Mouse (Mus musculus) kidney, embryonic 14.5 days (tissue): ENCODE measurements at regions not wholly inside any gene's neighbourhood (a gene's known extent, or its start where the extent isn't known, plus 50 kb on each side); places are given as distances from the start of the nearest gene placed in this dataset.

Source experiments
- ATAC-seq: fragments of 200-750 bp; cut with Nextera tagmentation; 2 replicates; pipeline ENCODE4 v1.8.0; 2017; ENCODE audit warnings: moderate number of reproducible peaks, mild to moderate bottlenecking, moderate TSS enrichment, moderate library complexity; ENCODE audit not compliant: low FRiP score, low TSS enrichment
- H3K27ac ChIP-seq: fragments of 300-500 bp; sonication (generic); 2 replicates; pipeline ENCODE4 v1.5.1; 2014; ENCODE audit warnings: low read depth, mild to moderate bottlenecking, low read length, moderate library complexity, mixed read lengths
- H3K27me3 ChIP-seq: fragments of 300-500 bp; sonication (generic); 2 replicates; pipeline ENCODE4 v1.6.1; 2014; ENCODE audit warnings: mild to moderate bottlenecking, low read length; ENCODE audit not compliant: control insufficient read depth, insufficient read depth
- H3K36me3 ChIP-seq: fragments of 300-500 bp; sonication (generic); 2 replicates; pipeline ENCODE4 v1.6.1; 2014; ENCODE audit warnings: low read length, mixed read lengths; ENCODE audit not compliant: control insufficient read depth, insufficient read depth
- H3K4me1 ChIP-seq: fragments of 300-500 bp; sonication (generic); 2 replicates; pipeline ENCODE4 v1.6.1; 2014; ENCODE audit warnings: low read length, mixed read lengths; ENCODE audit not compliant: control insufficient read depth, insufficient read depth
- H3K4me2 ChIP-seq: fragments of 300-500 bp; sonication (generic); replicated peaks from 2 replicates; pipeline ENCODE4 v1.6.1; 2014; ENCODE audit warnings: low read depth, mild to moderate bottlenecking, low read length
- H3K4me3 ChIP-seq: fragments of 300-500 bp; sonication (generic); 2 replicates; pipeline ENCODE4 v1.5.1; 2014; ENCODE audit warnings: mild to moderate bottlenecking, low read length
- H3K9ac ChIP-seq: fragments of 300-500 bp; sonication (generic); 2 replicates; pipeline ENCODE4 v1.6.1; 2014; ENCODE audit warnings: low read depth, mild to moderate bottlenecking, low read length, moderate library complexity
- H3K9me3 ChIP-seq: fragments of 300-500 bp; sonication (generic); 2 replicates; pipeline ENCODE4 v1.6.1; 2016; ENCODE audit warnings: low read length; ENCODE audit not compliant: control insufficient read depth
- WGBS: fragments of 180-500 bp; shearing (Covaris S2); extraction: QIAGEN DNeasy Blood & Tissue Kit; methylation state at CpG from one replicate; pipeline ENCODE4 v1.1.7; 2014; 5-methylcytosine and 5-hydroxymethylcytosine counted together

- WGBS = 19% methylated on average over 2 of the region's 2 CpGs
- no peaks in the 10 kb centered on the region for H3K27me3 ChIP-seq
- H3K4me2 ChIP-seq = no peak overlapping the region
- H3K9ac ChIP-seq = no peak overlapping the region
- no peak overlapping the region for H3K27ac ChIP-seq
- H3K36me3 ChIP-seq = no peaks in the 10 kb centered on the region
- no peaks in the 10 kb centered on the region for H3K9me3 ChIP-seq
- H3K4me1 ChIP-seq = 0 out of 2 replicates have a peak, but pooled peaks cover 3% of the 10 kb centered on the region
- ATAC-seq = no peak
- no peak overlapping the region for H3K4me3 ChIP-seq
Measured at GRCm38 (mm10) chr2:61176807-61177206, 213.8 kb upstream of the Rbms1 start.

GRCm38 (mm10) chr2:61173581-61173980 lies 210.6 kb upstream of the Rbms1 start:
- no peak overlapping the region for H3K9ac ChIP-seq
- WGBS = 41% methylated on average over 2 of the region's 2 CpGs
- 0 out of 2 replicates have a peak, but pooled peaks cover 3% of the 10 kb centered on the region for H3K4me1 ChIP-seq
- H3K27ac ChIP-seq = no peak overlapping the region
- no peaks in the 10 kb centered on the region for H3K27me3 ChIP-seq
- H3K36me3 ChIP-seq = no peaks in the 10 kb centered on the region
- H3K4me3 ChIP-seq = no peak overlapping the region
- H3K9me3 ChIP-seq = no peaks in the 10 kb centered on the region
- ATAC-seq = no peak
- H3K4me2 ChIP-seq = no peak overlapping the region

GRCm38 (mm10) chr2:61161336-61161735 lies 198.3 kb upstream of the Rbms1 start:
- no peak overlapping the region for H3K27ac ChIP-seq
- no peaks in the 10 kb centered on the region for H3K36me3 ChIP-seq
- 95% methylated on average over 1 of the region's 1 CpGs for WGBS
- no peak overlapping the region for H3K4me2 ChIP-seq
- no peak overlapping the region for H3K4me3 ChIP-seq
- no peaks in the 10 kb centered on the region for H3K4me1 ChIP-seq
- H3K27me3 ChIP-seq = no peaks in the 10 kb centered on the region
- no peak for ATAC-seq
- no peaks in the 10 kb centered on the region for H3K9me3 ChIP-seq
- H3K9ac ChIP-seq = no peak overlapping the region

- no peak for ATAC-seq
- H3K27me3 ChIP-seq = no peaks in the 10 kb centered on the region
- H3K4me2 ChIP-seq = no peak overlapping the region
- no peaks in the 10 kb centered on the region for H3K9me3 ChIP-seq
- no peak overlapping the region for H3K27ac ChIP-seq
- H3K4me3 ChIP-seq = no peak overlapping the region
- H3K36me3 ChIP-seq = no peaks in the 10 kb centered on the region
- 82% methylated on average over 3 of the region's 3 CpGs for WGBS
- H3K4me1 ChIP-seq = no peaks in the 10 kb centered on the region
- no peak overlapping the region for H3K9ac ChIP-seq
Measured at GRCm38 (mm10) chr2:61159761-61160160, 196.8 kb upstream of the Rbms1 start.

GRCm38 (mm10) chr2:61138998-61139631 lies 176.1 kb upstream of the Rbms1 start:
- peak; percentile 91 for ATAC-seq
- 10% methylated on average over 19 of the region's 19 CpGs for WGBS
- H3K4me3 ChIP-seq = peak overlapping the region; percentile 6; the same call in 1 of the 2 replicates
- H3K4me2 ChIP-seq = peak overlapping the region; percentile 30
- H3K4me1 ChIP-seq = peaks cover 5% of the 10 kb centered on the region; the same call in 1 of the 2 replicates
- no peaks in the 10 kb centered on the region for H3K36me3 ChIP-seq
- no peaks in the 10 kb centered on the region for H3K27me3 ChIP-seq
- peak overlapping the region; percentile 31; the same call in 1 of the 2 replicates for H3K9ac ChIP-seq
- H3K9me3 ChIP-seq = no peaks in the 10 kb centered on the region
- H3K27ac ChIP-seq = peak overlapping the region; percentile 89

DNA sequence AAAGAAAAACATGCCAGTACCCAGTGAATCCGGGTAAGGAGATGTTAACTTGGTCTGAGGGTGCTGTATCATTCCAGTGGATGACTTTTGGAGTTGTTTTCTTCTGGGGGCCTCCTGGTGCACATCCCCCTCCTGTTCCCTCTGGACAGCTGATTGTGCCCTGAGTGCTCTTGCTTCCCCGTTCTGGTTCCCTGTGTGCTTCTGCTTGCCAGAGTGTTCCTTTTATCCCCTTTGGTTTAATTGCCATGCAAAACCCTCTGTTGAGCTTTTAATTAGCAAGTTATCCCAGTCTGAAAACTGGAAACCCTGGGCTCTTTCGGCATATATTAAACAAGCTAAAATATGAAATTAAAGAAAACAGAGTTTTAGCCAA lies 175.6 kb upstream of the Rbms1 start:
- Histone ChIP-seq H3K9me3 (no peaks in the 10 kb centered on the region), H3K9ac (no peak overlapping the region), H3K4me3 (no peak overlapping the region), H3K27ac (peak overlapping the region; percentile 89), H3K36me3 (no peaks in the 10 kb centered on the region), H3K27me3 (no peaks in the 10 kb centered on the region), H3K4me2 (peak overlapping the region; percentile 30; the same call in 1 of the 2 replicates), H3K4me1 (peaks cover 5% of the 10 kb centered on the region; the same call in 1 of the 2 replicates)
- 17% methylated on average over 3 of the region's 3 CpGs for WGBS
- ATAC-seq = peak; percentile 68

GRCm38 (mm10) chr2:61137378-61137777 lies 174.4 kb upstream of the Rbms1 start:
- peaks cover 5% of the 10 kb centered on the region; the same call in 1 of the 2 replicates for H3K4me1 ChIP-seq
- no peak overlapping the region for H3K4me2 ChIP-seq
- no peaks in the 10 kb centered on the region for H3K27me3 ChIP-seq
- WGBS = 56% methylated on average over 3 of the region's 3 CpGs
- no peaks in the 10 kb centered on the region for H3K9me3 ChIP-seq
- ATAC-seq = no peak
- H3K27ac ChIP-seq = no peak overlapping the region
- H3K9ac ChIP-seq = no peak overlapping the region
- H3K4me3 ChIP-seq = no peak overlapping the region
- no peaks in the 10 kb centered on the region for H3K36me3 ChIP-seq

DNA sequence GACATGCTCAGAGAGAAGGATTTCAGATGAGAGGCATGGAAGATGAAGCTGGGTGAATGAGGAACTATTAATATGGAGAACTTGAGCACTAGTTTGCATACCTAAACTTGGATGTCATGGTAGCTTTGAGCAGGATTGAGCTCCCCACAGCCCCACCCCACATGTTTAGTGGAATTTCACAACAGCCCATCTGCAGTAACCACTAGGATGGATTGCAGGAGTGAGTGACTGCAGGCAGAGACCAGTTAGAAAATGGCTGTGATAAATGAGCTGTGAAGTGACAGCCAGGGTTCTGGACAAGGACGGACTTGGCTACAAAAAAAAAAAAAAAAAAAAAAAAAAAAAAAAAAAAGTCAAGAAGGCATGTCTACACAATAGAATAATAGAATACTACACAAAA lies 173.9 kb upstream of the Rbms1 start:
- ATAC-seq = no peak

GRCm38 (mm10) chr2:61123046-61123806 lies 160.2 kb upstream of the Rbms1 start:
- H3K4me1 ChIP-seq = no peaks in the 10 kb centered on the region
- ATAC-seq = no peak
- H3K9me3 ChIP-seq = no peaks in the 10 kb centered on the region
- no peaks in the 10 kb centered on the region for H3K27me3 ChIP-seq
- 86% methylated on average over 7 of the region's 7 CpGs for WGBS
- H3K4me2 ChIP-seq = no peak overlapping the region
- H3K36me3 ChIP-seq = no peaks in the 10 kb centered on the region
- no peak overlapping the region for H3K9ac ChIP-seq
- no peak overlapping the region for H3K27ac ChIP-seq
- H3K4me3 ChIP-seq = no peak overlapping the region

More for the DNA sequence above, 173.9 kb upstream of the Rbms1 start:
- no peaks in the 10 kb centered on the region for H3K36me3 ChIP-seq
- H3K4me2 ChIP-seq = no peak overlapping the region
- H3K4me1 ChIP-seq = peaks cover 5% of the 10 kb centered on the region; the same call in 1 of the 2 replicates
- H3K27me3 ChIP-seq = no peaks in the 10 kb centered on the region
- no peak overlapping the region for H3K9ac ChIP-seq
- no peaks in the 10 kb centered on the region for H3K9me3 ChIP-seq
- no peak overlapping the region for H3K27ac ChIP-seq
- 11% methylated on average over 1 of the region's 1 CpGs for WGBS
- H3K4me3 ChIP-seq = no peak overlapping the region
